Mouse (Mus musculus): ENCODE measurements at regions not wholly inside any gene's neighbourhood (a gene's known extent, or its start where the extent isn't known, plus 50 kb on each side); places are given as distances from the start of the nearest gene placed in this dataset.

GRCm38 (mm10) chr13:37658519-37658918 lies 119.7 kb upstream of the Rreb1 start:
- no peak for TF ChIP-seq GATA4 (IDR thresholded peaks at IDR 0.05; ENCODE audit: insufficient replicate concordance, low read length)

- no peak for TF ChIP-seq GATA4 (IDR thresholded peaks at IDR 0.05; ENCODE audit: insufficient replicate concordance, low read length)
Measured at GRCm38 (mm10) chr13:37660083-37660482, 118.1 kb upstream of the Rreb1 start.

- no peak for TF ChIP-seq GATA4 (IDR thresholded peaks at IDR 0.05; ENCODE audit: insufficient replicate concordance, low read length)
Measured at GRCm38 (mm10) chr13:37660668-37661067, 117.5 kb upstream of the Rreb1 start.

GRCm38 (mm10) chr13:37664116-37664515 lies 114.1 kb upstream of the Rreb1 start:
- TF ChIP-seq GATA4 (IDR thresholded peaks at IDR 0.05; ENCODE audit: insufficient replicate concordance, low read length): no peak

GRCm38 (mm10) chr13:37666207-37667003 lies 111.8 kb upstream of the Rreb1 start:
- 0 out of 2 replicates have a peak, but pooled peaks have one; percentile 4 for TF ChIP-seq GATA4 (IDR thresholded peaks at IDR 0.05; ENCODE audit: insufficient replicate concordance, low read length)

- TF ChIP-seq GATA4 (IDR thresholded peaks at IDR 0.05; ENCODE audit: insufficient replicate concordance, low read length): peak; percentile 50; the same call in 1 of the 2 replicates
Measured at GRCm38 (mm10) chr13:37667386-37667785, 110.8 kb upstream of the Rreb1 start.

GRCm38 (mm10) chr13:37667871-37668270 lies 110.3 kb upstream of the Rreb1 start:
- TF ChIP-seq GATA4 (IDR thresholded peaks at IDR 0.05; ENCODE audit: insufficient replicate concordance, low read length): no peak

- no peak for TF ChIP-seq GATA4 (IDR thresholded peaks at IDR 0.05; ENCODE audit: insufficient replicate concordance, low read length)
Measured at GRCm38 (mm10) chr13:37671109-37671508, 107.1 kb upstream of the Rreb1 start.

GRCm38 (mm10) chr13:37674676-37675350 lies 103.4 kb upstream of the Rreb1 start:
- TF ChIP-seq GATA4 (IDR thresholded peaks at IDR 0.05; ENCODE audit: insufficient replicate concordance, low read length): no peak

GRCm38 (mm10) chr13:37675718-37676117 lies 102.5 kb upstream of the Rreb1 start:
- TF ChIP-seq GATA4 (IDR thresholded peaks at IDR 0.05; ENCODE audit: insufficient replicate concordance, low read length): no peak

- no peak for TF ChIP-seq GATA4 (IDR thresholded peaks at IDR 0.05; ENCODE audit: insufficient replicate concordance, low read length)
Measured at GRCm38 (mm10) chr13:37676912-37677311, 101.3 kb upstream of the Rreb1 start.

GRCm38 (mm10) chr13:37678251-37678650 lies 99.9 kb upstream of the Rreb1 start:
- TF ChIP-seq GATA4 (IDR thresholded peaks at IDR 0.05; ENCODE audit: insufficient replicate concordance, low read length): no peak

- no peak for TF ChIP-seq GATA4 (IDR thresholded peaks at IDR 0.05; ENCODE audit: insufficient replicate concordance, low read length)
Measured at GRCm38 (mm10) chr13:37678772-37679171, 99.4 kb upstream of the Rreb1 start.

- TF ChIP-seq GATA4 (IDR thresholded peaks at IDR 0.05; ENCODE audit: insufficient replicate concordance, low read length): no peak
Measured at GRCm38 (mm10) chr13:37680837-37681619, 97.2 kb upstream of the Rreb1 start.

GRCm38 (mm10) chr13:37683045-37683679 lies 95.0 kb upstream of the Rreb1 start:
- no peak for TF ChIP-seq GATA4 (IDR thresholded peaks at IDR 0.05; ENCODE audit: insufficient replicate concordance, low read length)
